Mouse (Mus musculus): ENCODE measurements around the gene Aqp6. TPM values are rescaled to one million over a fixed set of nuclear protein-coding genes. Genes with fewer than 3 reads are reported as not detected.
A peak's percentile ranks its signal among the peaks of the same experiment; 100 is the strongest.

The Aqp6 gene
- polyA plus RNA-seq, 1 experiment from 2014 or later: 1.3 TPM

- Histone ChIP-seq H3K4me2 (replicated peaks) (peak within 1 kb of the TSS; percentile 76), H3K4me1 (peaks cover 64% of the 10 kb centered on the region), H3K27me3 (peaks cover 29% of the 10 kb centered on the region), H3K9me3 (replicated peaks) (no peaks in the 10 kb centered on the region), H3K36me3 (no peaks in the 10 kb centered on the region), H3K27ac (0 out of 2 replicates have a peak within 1 kb of the TSS, but pooled peaks have one; percentile 55), H3K4me3 (peak within 1 kb of the TSS; percentile 85), H3K9ac (peak within 1 kb of the TSS; percentile 83)
- under 1% methylated on average over 44 of the region's 68 CpGs for WGBS
- peak; percentile 87 for ATAC-seq (ENCODE audit: low FRiP score)
Observed at GRCm38 (mm10) chr15:99651163-99651872, 50.1 kb downstream of the Aqp6 start, which contains the start of gene Racgap1. Gene Racgap1 (minus strand): TSS chr15:99651656.

- H3K27ac ChIP-seq: no peak overlapping the region
- peaks cover 59% of the 10 kb centered on the region for H3K4me1 ChIP-seq
- no peaks in the 10 kb centered on the region for H3K9me3 ChIP-seq (replicated peaks)
- 81% methylated on average over 10 of the region's 10 CpGs for WGBS
- H3K4me2 ChIP-seq (replicated peaks): peak overlapping the region; percentile 76
- 0 out of 2 replicates have a peak overlapping the region, but pooled peaks have one; percentile 0 for H3K9ac ChIP-seq
- ATAC-seq (ENCODE audit: low FRiP score): no peak
- no peaks in the 10 kb centered on the region for H3K36me3 ChIP-seq
- H3K27me3 ChIP-seq: peaks cover 29% of the 10 kb centered on the region
- peak overlapping the region; percentile 85 for H3K4me3 ChIP-seq
Observed at GRCm38 (mm10) chr15:99651984-99652872, 51.0 kb downstream of the Aqp6 start.

GRCm38 (mm10) chr15:99653291-99653690 lies 52.1 kb downstream of the Aqp6 start:
- ATAC-seq (ENCODE audit: low FRiP score): no peak
- WGBS: 11% methylated on average over 8 of the region's 8 CpGs
- Histone ChIP-seq H3K9ac (0 out of 2 replicates have a peak overlapping the region, but pooled peaks have one; percentile 37), H3K4me1 (peaks cover 49% of the 10 kb centered on the region), H3K9me3 (replicated peaks) (no peaks in the 10 kb centered on the region), H3K4me2 (replicated peaks) (peak overlapping the region; percentile 50), H3K4me3 (peak overlapping the region; percentile 21), H3K27ac (no peak overlapping the region), H3K36me3 (no peaks in the 10 kb centered on the region), H3K27me3 (peaks cover 29% of the 10 kb centered on the region)

GRCm38 (mm10) chr15:99653876-99654275 lies 52.7 kb downstream of the Aqp6 start:
- H3K27ac ChIP-seq: no peak overlapping the region
- ATAC-seq (ENCODE audit: low FRiP score): no peak
- H3K27me3 ChIP-seq: peaks cover 29% of the 10 kb centered on the region
- WGBS: 2% methylated on average over 21 of the region's 21 CpGs
- peak overlapping the region; percentile 37 for H3K9ac ChIP-seq
- H3K9me3 ChIP-seq (replicated peaks): no peaks in the 10 kb centered on the region
- H3K4me2 ChIP-seq (replicated peaks): peak overlapping the region; percentile 50
- peaks cover 45% of the 10 kb centered on the region for H3K4me1 ChIP-seq
- H3K4me3 ChIP-seq: peak overlapping the region; percentile 21
- no peaks in the 10 kb centered on the region for H3K36me3 ChIP-seq

Other genes with a start within 250 kb of the Aqp6 start
- 19.7 and 23.4 TPM in 2 replicates for gene Fmnl3, start 230.9 kb upstream of the Aqp6 start, polyA plus RNA-seq (2016; fragmentation: Nextera tagmentation; extraction: Ambion mirVana)
- 271 and 274 TPM in 2 replicates for gene Tmbim6, start 208.5 kb upstream of the Aqp6 start, polyA plus RNA-seq (2016; fragmentation: Nextera tagmentation; extraction: Ambion mirVana)
- 14.9 and 16.1 TPM in 2 replicates for gene Nckap5l, start 143.7 kb upstream of the Aqp6 start, polyA plus RNA-seq (2016; fragmentation: Nextera tagmentation; extraction: Ambion mirVana)
- 18.9 TPM in 2 replicates for gene Bcdin3d, start 126.7 kb upstream of the Aqp6 start, polyA plus RNA-seq (2016; fragmentation: Nextera tagmentation; extraction: Ambion mirVana)
- gene Faim2, start 73.2 kb upstream of the Aqp6 start, polyA plus RNA-seq (2016; fragmentation: Nextera tagmentation; extraction: Ambion mirVana): 2.9 and 5.5 TPM in 2 replicates
- gene Aqp2, start 22.3 kb upstream of the Aqp6 start, polyA plus RNA-seq (2016; fragmentation: Nextera tagmentation; extraction: Ambion mirVana): not detected in 2 replicates
- 2.4 and 2.7 TPM in 2 replicates for gene Aqp5, start 10.6 kb upstream of the Aqp6 start, polyA plus RNA-seq (2016; fragmentation: Nextera tagmentation; extraction: Ambion mirVana)
- gene Racgap1, start 50.3 kb downstream of the Aqp6 start, polyA plus RNA-seq (2016; fragmentation: Nextera tagmentation; extraction: Ambion mirVana): 177 and 185 TPM in 2 replicates
- gene Asic1, start 69.0 kb downstream of the Aqp6 start, polyA plus RNA-seq (2016; fragmentation: Nextera tagmentation; extraction: Ambion mirVana): 48.6 and 61.6 TPM in 2 replicates
- gene Smarcd1, start 100.7 kb downstream of the Aqp6 start, polyA plus RNA-seq (2016; fragmentation: Nextera tagmentation; extraction: Ambion mirVana): 123 and 141 TPM in 2 replicates
- gene Gm17349, start 104.1 kb downstream of the Aqp6 start, polyA plus RNA-seq (2016; fragmentation: Nextera tagmentation; extraction: Ambion mirVana): not detected in 2 replicates
- 0.69 and 0.92 TPM in 2 replicates for gene Gpd1, start 116.1 kb downstream of the Aqp6 start, polyA plus RNA-seq (2016; fragmentation: Nextera tagmentation; extraction: Ambion mirVana)
- 152 and 156 TPM in 2 replicates for gene Cox14, start 124.2 kb downstream of the Aqp6 start, polyA plus RNA-seq (2016; fragmentation: Nextera tagmentation; extraction: Ambion mirVana)
- 66.8 and 69.3 TPM in 2 replicates for gene Cers5, start 171.5 kb downstream of the Aqp6 start, polyA plus RNA-seq (2016; fragmentation: Nextera tagmentation; extraction: Ambion mirVana)